Mouse (Mus musculus): Measurements from ENCODE around the gene Gm7942. TPM values are rescaled to one million over a fixed set of nuclear protein-coding genes. Genes with fewer than 3 reads are reported as not detected.
"Not testable (repeated sequence)": the region's sequence is repeated elsewhere in the genome, so short reads cannot be mapped to it uniquely, and the experiment has no call there.

The Gm7942 gene
- total RNA-seq (2021), result not detected
- long read RNA-seq, experiment 1, result 0 reads
- long read RNA-seq, experiment 2, result 0 reads

GRCm38 (mm10) chr5:95106638-95107037 lies at the start of gene Gm7942:
Gene Gm7942, plus strand, starts transcription at chr5:95106938.
- DNase-seq (ENCODE audit: low spot score in 2 of 2), result not testable (repeated sequence)

Other genes with a start within 250 kb of the Gm7942 start
- gene Gm3183, start 241.5 kb upstream of the Gm7942 start, total RNA-seq (2021), result not detected
- gene Gm6367, start 118.3 kb upstream of the Gm7942 start, total RNA-seq (2021), result not detected
- gene Gm16513, start 75.7 kb downstream of the Gm7942 start, total RNA-seq (2021), result not detected
- not detected for gene Gm10424, start 165.8 kb downstream of the Gm7942 start, total RNA-seq (2021)
- gene Gm3259, start 199.0 kb downstream of the Gm7942 start, total RNA-seq (2021), result not detected

All from gastrocnemius, postnatal 4 days (tissue).